Mouse (Mus musculus) layer of hippocampus, adult 2 months (tissue): ENCODE measurements around the gene Apobec2. TPM values are rescaled to one million over a fixed set of nuclear protein-coding genes. Genes with fewer than 3 reads are reported as not detected.
"Not testable (repeated sequence)": the region's sequence is repeated elsewhere in the genome, so short reads cannot be mapped to it uniquely, and the experiment has no call there.

Source experiments
- DNase-seq, 2 experiments: peaks; one replicate each; pipeline ENCODE4 v3.0.0; 2022; ENCODE audit warnings: low spot score in 2 of 2
- H3K27ac ChIP-seq: fragments of 200-600 bp; 2 replicates; pipeline ENCODE4 v1.8.1; 2022
- H3K4me3 ChIP-seq: fragments of 200-600 bp; 2 replicates; pipeline ENCODE4 v1.8.1; 2022; ENCODE audit warnings: mild to moderate bottlenecking
- CTCF ChIP-seq: fragments of 200-600 bp; conservative IDR thresholded peaks from 2 replicates; pipeline ENCODE4 v1.8.1; 2022; ENCODE audit warnings: antibody characterized with exemption, mild to moderate bottlenecking, moderate library complexity
- long read RNA-seq, 2 experiments: library from polyadenylated mRNA; stranded (forward); transcript quantifications; one replicate each; pipeline ENCODE4 v2.0.0; 2021; ENCODE audit warnings: borderline mapping rate in 2 of 2
- total RNA-seq, 2 experiments: library from RNA; stranded (reverse); gene quantifications; 2 replicates each; pipeline ENCODE4 v1.2.3; 2021

Apobec2 gene
- total RNA-seq: under 1 TPM in 1 of 2 experiments, not detected in 1; 0.33 TPM
- long read RNA-seq, experiment 1, partial matches to known transcripts: 1 of 1 reads
- long read RNA-seq, experiment 1, other reads (novel, unspliced or antisense): 0 of 1 reads
- long read RNA-seq, experiment 2, partial matches to known transcripts: 0 of 2 reads
- long read RNA-seq, experiment 2, other reads (novel, unspliced or antisense): 2 of 2 reads

DNA sequence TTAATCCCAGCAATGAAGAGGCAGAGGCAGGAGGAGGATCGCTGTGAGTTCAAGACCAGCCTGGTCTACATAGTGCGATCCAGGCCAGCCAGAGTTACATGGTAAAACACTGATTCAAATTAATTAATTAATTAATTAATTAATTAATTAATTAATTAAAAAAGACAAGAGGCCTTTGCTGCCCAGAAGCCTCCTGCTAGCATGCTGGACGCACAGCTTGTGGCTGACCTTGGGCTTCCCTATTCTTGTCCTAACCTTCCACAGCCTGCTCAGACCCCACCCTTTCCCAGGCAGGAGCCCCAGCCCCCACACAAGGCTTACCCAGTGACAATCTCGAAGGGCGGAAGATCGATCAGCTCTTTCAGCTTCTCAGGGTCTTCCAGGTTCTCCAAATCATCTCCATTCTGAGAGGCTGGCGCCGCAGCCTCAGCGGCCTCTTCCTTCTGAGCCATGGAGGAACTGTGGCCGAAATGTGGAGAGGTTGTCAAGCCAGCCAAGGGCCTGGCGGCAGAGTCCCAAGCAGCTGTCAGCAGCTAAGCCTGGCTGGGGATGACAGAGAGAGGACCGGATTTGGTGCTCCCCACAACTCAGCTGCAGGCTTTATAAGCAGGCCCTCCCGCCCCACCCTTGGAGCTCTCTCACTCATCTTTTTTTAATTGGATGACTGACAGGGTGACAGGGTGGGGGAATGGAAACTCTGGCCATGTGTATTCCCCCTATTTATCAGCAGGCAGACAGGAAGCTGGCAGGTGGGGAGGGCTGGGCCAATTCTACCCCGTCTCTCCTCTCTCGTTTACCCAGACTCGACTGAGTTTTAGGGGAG is at the start of gene Apobec2:
TSS of gene Apobec2 (minus strand) at position 773 of the 823 bp plus-strand sequence.
- no peak for TF ChIP-seq CTCF
- Histone ChIP-seq H3K27ac (no peak within 1 kb of the TSS), H3K4me3 (no peak within 1 kb of the TSS)
- no peak for DNase-seq

GRCm38 (mm10) chr17:48479952-48480351 is 47.2 kb upstream of the Apobec2 start:
- no peak for TF ChIP-seq CTCF
- H3K4me3 ChIP-seq: no peak overlapping the region
- no peak overlapping the region for H3K27ac ChIP-seq
- no peak for DNase-seq

- H3K4me3 ChIP-seq: no peak overlapping the region
- TF ChIP-seq CTCF: no peak
- no peak overlapping the region for H3K27ac ChIP-seq
- no peak for DNase-seq
These were observed 42.7 kb upstream of the Apobec2 start for GRCm38 (mm10) chr17:48475444-48475843.

- not testable (repeated sequence) for H3K4me3 ChIP-seq, DNase-seq, H3K27ac ChIP-seq
These were observed 41.6 kb upstream of the Apobec2 start for GRCm38 (mm10) chr17:48474282-48474681.

GRCm38 (mm10) chr17:48467395-48468231 is 34.9 kb upstream of the Apobec2 start:
- Histone ChIP-seq H3K4me3 (no peak overlapping the region), H3K27ac (no peak overlapping the region)
- peak; percentile 75 to 94 for DNase-seq
- peak; percentile 96 for TF ChIP-seq CTCF

- TF ChIP-seq CTCF: no peak
- no peak overlapping the region for H3K27ac ChIP-seq
- DNase-seq: no peak
- no peak overlapping the region for H3K4me3 ChIP-seq
These were observed 34.2 kb upstream of the Apobec2 start for GRCm38 (mm10) chr17:48466769-48467394.

GRCm38 (mm10) chr17:48463391-48463790 is 30.7 kb upstream of the Apobec2 start:
- no peak overlapping the region for H3K27ac ChIP-seq
- DNase-seq: no peak
- TF ChIP-seq CTCF: no peak
- no peak overlapping the region for H3K4me3 ChIP-seq

DNA sequence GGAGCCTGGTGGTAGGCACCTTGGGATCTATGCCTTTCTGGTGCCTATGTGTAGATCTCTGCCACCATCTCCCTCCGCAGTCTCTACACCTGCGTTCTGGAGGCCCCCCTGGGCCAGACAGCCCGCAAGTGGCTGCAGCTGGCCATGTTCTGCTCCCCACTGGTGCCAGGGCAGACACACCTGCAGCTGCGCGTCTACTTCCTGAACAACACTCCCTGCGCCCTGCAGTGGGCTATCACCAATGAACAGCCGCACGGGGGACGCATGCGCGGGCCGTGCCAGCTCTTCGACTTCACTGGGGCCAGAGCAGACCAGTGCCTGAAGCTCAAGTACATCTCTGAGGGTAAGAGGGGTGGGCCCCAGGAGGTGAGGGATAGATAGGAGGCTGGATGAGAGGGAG is 29.4 kb upstream of the Apobec2 start:
- no peak for DNase-seq
- no peak for TF ChIP-seq CTCF
- H3K27ac ChIP-seq: no peak overlapping the region
- H3K4me3 ChIP-seq: no peak overlapping the region

GRCm38 (mm10) chr17:48457971-48458653 is 25.4 kb upstream of the Apobec2 start:
- no peak for DNase-seq
- no peak for TF ChIP-seq CTCF
- Histone ChIP-seq H3K4me3 (no peak overlapping the region), H3K27ac (no peak overlapping the region)

DNA sequence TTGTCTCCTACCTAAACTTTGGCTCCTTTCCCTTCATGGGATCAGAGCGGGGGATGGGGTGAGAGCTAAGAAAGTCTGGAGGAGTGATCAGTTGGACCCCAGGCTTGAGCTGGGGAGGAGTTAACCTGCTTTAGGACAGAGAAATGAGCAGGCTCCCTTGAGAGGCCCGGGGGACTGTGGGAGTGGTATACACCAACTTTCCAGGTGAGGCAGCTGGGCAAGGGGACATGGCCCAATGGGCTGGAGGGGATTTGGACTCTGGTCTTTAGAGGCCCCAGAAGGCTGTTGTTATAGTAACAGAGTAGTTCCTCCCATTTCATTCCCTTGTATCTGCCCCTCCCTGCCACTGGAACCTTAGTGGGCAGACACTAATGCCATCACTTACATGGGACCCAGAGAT is 23.2 kb upstream of the Apobec2 start:
- no peak for TF ChIP-seq CTCF
- Histone ChIP-seq H3K4me3 (no peak overlapping the region), H3K27ac (no peak overlapping the region)
- no peak for DNase-seq

DNA sequence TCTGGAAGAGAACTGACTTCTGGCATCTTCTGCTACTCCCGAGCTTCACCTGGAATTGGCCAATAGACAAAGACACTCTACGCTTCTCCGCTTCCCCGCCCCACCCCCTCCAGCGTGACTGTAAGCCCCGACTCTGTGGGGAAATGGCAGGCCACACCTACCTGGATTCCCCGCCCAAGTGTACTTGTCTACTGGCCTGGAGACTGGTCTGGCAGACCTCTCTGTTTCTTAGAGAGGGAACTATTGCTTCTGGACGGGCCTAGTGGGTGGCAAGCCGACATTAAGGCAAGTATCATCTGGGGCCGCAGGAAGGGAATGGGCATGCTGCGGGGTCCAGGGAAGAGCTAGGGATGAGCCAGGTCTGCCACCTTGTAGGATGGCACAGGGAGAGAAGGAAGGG is 22.0 kb upstream of the Apobec2 start, which contains the start of gene Unc5cl:
TSS of gene Unc5cl (plus strand) at position 214 of the 400 bp plus-strand sequence.
- TF ChIP-seq CTCF: no peak
- Histone ChIP-seq H3K27ac (no peak within 1 kb of the TSS), H3K4me3 (no peak within 1 kb of the TSS)
- no peak for DNase-seq

GRCm38 (mm10) chr17:48454190-48454589 is 21.5 kb upstream of the Apobec2 start:
- DNase-seq: no peak
- Histone ChIP-seq H3K4me3 (no peak overlapping the region), H3K27ac (no peak overlapping the region)
- TF ChIP-seq CTCF: no peak

GRCm38 (mm10) chr17:48453489-48453888 is 20.8 kb upstream of the Apobec2 start:
- no peak for DNase-seq
- TF ChIP-seq CTCF: peak; percentile 37
- H3K4me3 ChIP-seq: no peak overlapping the region
- no peak overlapping the region for H3K27ac ChIP-seq
